Mouse (Mus musculus): ENCODE measurements around the gene Cd274.

The Cd274 gene

DNA sequence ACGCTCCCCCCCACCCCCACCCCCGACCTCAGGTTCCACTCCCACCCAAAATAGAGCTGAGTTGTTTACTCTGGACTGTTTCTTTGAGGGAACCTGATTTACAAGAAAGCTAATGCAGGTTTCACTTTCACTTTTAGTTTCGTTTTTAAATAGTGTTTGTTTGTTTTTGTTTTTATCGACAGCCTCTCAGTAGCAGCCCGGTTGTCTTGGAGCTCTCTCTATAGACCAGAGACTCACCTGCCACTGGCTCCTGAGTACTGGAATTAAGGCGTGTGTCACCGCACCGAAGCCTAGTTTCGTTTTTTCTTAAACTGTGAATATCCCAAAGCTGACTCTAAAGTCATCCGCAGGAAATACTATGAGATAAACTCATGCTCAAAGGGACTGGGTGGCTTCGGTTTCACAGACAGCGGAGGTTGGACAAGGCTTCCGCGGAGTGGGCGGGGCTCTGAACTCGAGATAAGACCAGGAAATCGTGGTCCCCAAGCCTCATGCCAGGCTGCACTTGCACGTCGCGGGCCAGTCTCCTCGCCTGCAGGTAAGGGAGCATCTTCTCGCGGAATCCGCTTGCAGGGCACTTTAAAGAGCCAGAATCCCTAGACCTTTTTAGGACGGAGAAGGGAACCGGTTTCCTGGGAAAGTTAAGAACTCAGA lies at the start of gene Cd274, which contains the start of gene Plgrkt:
Gene Cd274, plus strand, starts transcription at position 487 of the 654 bp plus-strand sequence.
Gene Plgrkt, minus strand, starts transcription at position 422 of the 654 bp plus-strand sequence.
- peak; percentile 88 for DNase-seq

DNA sequence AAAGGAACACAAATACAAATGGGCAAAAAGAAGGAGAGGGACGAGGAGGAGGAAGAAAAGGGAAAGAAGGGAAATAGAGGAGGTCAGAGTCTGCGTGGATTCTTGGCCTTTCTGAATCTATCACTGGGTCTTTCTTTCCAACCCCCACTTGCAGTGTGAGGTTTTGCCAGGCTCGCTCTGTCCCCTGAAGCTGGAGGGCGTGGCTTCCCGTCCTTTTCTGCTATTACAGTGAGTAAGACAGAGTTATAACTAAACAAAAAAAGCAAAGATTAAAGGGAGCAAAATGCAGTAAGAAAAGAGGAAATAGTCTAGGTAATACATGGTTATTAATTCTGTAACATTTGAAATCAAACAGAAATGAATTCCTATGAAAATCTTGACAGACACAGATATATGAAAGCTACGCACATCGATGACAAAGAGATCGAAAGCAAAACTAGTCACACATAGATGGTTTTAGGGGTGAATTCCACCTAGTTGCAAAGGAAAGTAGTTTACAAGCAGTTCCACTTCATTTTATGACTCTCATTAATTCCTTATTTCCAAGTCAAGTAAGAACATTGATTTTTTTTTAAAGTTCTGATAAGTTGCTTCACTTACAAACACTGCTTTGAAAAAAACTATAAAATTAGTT lies 43.7 kb upstream of the Cd274 start:
- no peak for DNase-seq

DNA sequence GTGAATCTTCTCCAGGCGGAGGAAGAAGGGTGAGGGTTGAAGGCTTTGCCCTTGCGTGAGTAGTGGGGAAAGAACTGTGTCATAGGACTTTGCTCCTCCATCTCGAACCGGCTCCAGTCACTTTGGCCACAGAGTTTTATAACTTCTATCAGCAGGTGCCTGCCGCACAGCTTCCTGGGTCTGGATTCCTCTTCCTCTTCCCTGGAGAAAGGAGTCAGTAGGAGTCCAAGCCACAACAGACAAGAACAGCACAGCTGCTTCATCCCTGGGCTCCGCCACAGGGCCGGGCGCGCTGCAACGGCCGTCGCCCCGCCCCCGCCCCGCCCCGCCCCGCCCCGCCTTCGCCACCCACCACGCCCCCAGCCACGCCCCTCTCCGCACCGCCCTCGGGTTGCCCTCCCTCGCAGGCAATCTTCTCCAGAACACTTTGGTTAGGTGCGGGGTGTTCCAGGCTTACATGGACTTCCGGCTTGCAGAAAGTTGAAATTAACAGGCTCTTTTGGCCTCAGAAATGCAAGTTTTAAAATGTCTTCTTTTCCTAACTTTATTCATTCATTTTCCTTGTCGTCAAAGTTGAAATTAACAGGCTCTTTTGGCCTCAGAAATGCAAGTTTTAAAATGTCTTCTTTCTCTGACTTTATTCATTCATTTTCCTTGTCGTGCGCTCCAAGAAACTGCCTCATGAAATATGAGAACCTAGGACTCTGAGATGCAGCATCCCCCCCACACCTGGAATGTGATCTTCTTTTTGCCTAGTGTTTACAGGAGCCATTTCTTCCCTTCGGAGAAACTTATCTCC lies 42.0 kb upstream of the Cd274 start, which contains the start of gene Insl6:
Gene Insl6, minus strand, starts transcription at position 304 of the 799 bp plus-strand sequence.
- DNase-seq = peak; percentile 80

DNA sequence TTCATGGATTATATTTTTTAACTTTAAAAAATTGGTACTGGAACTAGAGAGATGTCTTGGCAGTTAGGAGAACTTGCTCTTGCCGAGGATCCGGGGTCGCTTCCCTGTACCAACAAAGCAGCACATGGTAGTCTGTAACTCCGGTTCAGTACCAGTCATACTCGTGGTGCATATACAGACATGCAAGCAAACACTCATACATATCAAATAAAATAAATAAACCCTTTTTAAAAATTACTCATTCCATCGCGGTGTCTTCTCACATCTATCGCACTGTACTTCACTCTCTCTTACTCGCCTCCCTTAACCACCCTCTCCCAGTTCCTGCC lies 41.4 kb upstream of the Cd274 start:
- DNase-seq = no peak

DNA sequence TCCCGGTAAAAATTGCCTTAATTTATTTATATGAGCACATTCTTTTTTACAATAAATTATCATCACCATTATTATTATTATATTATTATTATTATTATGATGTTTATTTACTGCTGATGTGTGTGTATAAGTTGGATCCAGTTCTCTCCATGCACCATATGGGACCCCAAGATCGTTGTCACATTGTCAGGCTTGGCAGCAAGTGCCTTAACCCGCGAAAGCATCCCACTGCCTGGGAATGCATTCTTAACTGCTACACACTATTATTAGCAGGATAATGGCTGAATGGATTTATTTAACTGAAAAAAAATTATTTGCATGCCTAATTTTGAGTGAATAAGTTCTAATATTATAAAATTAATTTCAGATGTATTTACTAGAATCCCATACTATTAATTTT lies 40.9 kb upstream of the Cd274 start:
- DNase-seq = no peak

DNA sequence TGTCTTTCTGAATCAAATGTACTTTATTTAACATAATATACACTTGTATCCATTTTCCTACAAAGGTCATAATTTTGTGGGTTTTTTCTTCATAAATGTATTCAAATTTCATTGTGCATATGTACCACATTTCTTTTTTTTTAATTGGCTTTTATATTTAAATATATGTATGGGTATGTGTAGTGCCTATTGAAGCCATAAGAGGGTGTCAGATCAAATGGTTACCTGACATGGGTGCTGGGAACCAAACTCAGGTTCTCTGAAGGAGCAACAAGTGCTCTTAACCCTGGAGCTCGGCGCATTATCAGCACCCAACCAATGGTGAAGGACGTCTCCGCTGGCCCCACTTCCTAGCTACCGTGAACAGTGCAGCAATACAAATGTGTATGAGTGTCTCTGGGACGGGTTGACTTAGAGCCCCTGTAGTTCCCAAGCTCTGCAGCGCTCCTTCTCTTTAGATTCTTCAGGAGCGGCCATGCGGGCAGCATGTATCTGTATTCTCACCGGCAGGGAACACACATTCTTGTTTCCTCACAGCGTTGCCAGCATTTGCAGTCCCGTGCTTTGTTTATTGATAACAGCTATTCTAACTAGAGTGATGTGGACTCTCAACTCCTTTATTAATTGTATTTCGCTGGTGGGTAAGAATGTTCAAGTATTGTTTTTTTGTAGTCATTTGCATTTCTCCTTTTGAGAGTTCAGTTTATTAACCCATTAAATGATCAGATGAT lies 40.3 kb upstream of the Cd274 start:
- DNase-seq = no peak

DNA sequence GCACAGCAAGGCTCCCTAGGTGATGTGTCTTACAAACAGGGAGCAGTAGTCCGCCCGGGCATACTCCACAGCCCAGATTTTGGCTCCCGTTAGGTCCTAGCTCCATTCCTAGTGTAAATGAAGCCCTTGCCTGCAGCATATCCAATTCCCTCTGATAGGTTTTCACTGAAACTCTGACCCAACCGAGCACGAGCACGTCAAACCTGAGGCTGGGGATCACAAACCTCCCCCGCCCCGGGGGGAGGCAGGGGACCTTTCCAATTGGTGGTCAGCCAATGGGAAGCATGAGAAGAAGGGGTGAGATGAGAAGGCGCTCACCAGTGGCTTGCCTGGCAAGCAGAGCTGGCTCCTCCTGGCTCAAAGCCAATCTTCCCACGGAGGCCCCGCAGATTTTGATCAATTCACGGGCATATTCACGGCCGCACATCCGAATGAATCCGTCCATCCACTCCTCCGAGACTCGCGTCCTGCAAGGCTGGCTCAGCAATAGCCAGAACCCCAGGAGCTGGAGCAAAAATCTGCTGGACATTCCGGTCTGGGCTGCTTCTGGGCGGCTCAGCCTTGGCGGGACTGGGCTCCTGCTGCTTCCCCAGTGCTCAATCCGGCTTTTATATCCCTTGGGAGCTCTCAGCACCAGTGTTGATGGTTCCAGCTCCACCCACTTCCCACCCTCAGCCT lies 33.0 kb upstream of the Cd274 start, which contains the start of gene Rln1:
Gene Rln1, minus strand, starts transcription at position 603 of the 678 bp plus-strand sequence.
- peak; percentile 48 for DNase-seq

DNA sequence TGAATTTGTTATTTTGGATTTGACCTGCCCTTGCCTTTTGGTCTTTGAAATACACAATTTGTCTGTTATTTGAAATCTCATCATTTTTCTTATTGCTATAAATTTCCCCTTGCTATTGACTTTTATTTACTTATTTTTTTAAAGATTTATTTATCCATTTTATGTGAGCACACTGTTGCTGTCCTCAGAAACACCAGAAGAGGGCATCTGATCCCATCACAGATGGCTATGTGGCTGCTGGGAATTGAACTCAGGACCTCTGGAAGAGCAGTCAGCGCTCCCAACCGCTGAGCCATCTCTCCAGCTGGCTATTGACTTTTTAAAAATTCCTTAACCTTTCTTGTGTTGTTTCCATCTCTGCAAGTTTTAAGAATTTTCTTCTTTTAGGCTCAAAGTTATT lies 30.6 kb upstream of the Cd274 start:
- no peak for DNase-seq

DNA sequence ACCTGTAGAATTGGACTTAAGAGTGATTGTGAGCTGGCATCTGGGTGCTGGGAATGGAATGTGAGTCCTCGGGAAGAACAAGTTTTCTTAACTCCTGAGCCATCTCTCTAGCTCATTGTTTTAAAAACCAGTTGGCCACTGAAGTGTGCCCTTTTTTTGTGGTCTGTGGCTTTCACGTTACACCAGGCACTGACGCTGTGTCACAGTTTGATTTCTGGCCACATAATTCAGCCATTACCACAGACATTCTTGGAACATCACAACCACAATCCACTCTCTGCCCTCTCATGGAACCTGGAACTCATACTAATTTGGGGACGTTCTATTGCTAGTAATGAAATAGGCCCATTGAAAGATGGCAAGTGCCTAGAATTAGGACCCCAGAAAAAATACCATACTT lies 26.2 kb upstream of the Cd274 start:
- no peak for DNase-seq

DNA sequence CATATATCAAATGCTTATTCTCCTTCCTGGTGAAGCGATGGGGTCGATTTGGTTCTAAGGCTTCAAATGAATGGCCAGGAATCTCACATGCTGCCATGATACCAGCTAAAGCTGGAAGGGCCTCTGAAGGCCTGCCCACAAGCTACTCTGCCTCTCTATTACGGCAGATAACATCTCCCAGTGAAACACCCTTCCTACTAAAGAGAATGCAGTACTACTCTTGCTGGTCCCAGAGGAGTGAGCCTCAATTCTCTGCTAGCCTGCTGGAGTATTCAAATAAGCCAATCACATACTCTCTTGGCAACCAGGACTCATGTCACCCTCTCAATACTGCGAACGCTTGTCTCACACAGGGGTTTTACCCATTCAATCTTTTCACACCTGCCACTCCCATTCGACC lies 25.0 kb upstream of the Cd274 start:
- no peak for DNase-seq

DNA sequence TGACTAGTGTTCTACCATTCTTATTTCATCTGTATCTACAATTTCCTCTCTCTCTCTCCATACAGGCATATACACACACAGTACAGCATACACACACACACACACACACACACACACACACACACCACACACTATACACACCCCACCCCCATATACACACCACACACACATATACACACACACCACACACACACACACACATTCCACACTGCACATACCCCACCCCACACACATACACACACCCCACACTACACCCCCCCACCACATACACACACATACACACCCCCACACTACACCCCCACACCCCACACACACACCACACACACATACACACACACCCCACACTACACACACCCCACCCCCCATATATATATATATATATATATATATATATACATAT lies 22.4 kb upstream of the Cd274 start:
- DNase-seq = no peak

DNA sequence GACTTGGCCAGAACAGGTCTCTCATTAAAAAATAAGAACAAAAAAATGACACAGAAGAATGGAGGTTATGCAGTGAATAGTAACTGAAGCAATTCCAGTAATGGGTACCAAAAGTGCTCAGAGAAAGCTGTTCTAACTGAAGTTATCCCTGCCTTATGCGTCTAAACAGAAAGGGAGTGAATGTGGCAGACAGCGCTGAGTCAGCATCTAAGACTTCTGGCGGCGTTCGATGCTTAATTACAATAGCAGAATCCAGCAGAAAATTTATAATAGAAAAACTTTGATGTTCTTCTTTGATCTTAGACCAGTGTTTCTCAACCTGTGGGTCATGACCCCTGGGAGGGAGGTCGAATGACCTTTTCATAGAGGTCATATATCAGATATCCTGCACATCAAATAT lies 21.6 kb upstream of the Cd274 start:
- DNase-seq = no peak

DNA sequence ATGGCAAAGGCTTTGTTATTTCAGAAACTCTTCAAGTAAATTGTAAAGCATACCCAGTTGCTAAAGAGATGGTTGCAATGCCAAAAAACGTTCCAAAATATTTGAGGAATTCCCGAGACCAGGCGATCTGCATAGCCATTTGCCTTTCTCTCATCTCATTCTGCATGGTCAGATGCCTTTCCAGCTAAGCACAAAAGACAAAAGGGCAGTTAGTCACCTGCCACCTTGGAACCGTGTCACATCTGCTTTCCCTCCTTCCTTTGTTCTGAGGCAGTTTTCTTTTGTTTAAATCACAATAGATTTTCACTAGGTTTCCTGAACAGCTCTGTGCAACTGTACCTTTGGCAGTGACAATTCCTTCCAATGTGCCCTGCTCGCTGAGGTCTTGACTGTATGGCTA lies 16.3 kb upstream of the Cd274 start:
- DNase-seq = no peak

DNA sequence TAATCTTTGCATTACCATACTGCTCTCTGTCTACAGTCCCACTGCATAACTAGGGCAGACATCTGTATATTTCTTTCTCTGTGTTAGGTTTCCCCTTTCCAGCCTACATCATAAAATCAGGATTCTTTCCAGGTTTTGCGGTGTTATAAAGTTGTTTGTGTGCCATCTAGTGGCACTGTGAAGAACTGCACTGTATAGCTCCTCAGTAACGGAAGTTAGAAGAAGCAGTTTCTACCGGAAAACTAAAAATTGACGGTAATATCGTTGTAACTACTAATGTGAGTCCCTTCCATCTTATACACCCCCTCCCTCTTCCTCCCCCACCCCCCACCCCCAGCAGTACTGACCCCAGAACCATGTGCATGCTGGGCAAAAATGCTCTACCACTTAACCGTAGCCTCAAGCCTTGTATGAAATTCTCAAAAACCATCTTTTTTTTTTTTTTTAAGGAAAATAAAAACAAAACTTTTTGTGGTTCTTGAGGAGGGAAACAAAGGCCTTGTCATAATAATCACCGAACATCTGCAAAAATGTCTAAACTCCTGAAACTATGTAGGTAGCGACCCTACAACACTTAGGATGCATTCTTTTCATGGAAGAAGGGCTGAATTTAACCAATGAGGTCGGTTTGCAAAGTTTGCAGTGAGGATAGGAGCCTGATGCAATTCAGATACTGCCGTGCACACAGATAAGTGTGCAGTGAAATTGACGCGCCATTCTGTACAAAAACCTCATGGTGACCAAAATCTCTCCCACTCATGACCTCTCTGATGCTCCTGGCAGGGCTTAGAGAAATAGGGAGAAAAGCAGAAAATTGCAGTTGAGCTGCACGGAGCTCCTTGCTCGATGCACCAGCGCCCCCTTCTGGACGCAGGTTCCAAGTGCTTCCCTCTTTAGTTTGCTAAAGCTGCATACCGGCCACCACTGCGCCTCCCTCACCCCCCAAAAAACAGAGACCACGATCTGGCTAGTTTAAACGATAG lies 12.1 kb upstream of the Cd274 start:
- peak; percentile 90 for DNase-seq

DNA sequence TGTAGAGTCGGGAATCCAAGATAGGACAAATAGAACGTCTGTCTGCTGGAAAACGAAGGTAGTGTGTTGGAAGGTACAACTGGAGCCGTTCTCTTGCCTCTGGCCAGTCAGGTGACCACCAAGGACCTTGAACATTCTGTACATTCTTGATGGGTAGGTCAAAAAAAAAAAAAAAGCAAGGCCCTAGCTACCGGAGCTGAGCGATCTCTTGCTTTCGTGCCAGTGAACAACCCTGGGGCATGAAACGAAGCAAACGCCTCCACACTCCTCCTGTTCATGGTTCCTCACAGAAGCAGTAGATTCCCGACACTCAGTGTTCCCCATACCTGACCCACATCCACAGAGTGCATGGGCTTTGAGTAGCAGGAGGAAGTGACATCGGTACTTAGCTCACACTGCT lies 11.0 kb upstream of the Cd274 start:
- peak; percentile 49 for DNase-seq

DNA sequence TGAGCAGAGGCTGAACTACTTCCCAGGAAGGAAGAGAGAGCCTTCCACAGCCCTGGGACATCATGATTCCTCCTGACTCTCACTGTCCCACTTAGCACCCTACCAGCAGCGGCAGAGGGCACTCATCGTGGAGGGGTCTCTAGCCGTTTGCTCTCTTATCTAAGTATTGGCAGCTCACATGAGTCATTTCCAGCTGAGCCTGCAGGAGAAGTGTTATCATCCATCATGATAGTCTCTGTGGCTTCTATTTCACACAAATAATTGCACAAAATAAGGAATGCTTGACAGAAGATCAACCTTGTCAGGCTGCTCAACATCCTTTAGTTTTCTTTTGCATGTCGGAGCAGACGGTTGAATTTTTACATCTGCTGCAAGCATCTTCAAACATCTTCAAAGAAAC lies 7.0 kb upstream of the Cd274 start:
- DNase-seq = no peak

DNA sequence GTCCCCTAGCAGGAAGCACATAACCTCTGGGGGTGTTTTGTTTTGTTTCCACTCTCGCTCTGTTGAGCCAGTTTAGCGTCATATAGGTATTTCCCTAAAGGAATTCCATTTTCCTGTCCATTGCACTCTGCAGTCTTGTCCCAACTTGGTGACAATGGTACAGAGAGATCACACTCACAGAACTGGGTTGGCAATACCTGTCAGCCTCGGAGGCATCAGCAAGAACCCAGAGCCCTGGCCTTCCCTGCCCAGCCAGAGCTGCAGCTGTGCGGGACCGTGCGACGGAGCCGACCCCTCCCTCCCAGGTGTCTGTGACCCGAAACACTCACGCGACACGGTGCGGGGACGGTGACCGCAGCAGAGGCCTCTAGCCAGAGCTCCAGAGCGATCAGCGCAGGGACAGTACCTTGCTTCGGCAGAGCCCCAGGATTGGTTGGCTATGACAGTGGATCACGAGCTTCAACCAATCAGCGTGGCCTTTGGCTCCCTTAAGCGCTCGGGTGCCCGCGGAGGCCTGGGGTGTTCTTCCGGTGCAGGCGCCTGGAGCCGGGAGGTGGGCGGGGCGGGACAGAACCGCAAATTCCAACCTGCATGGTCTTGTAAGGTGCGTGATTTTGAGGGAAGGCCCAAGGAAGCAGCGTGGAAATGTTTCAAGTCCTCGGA lies 5.7 kb upstream of the Cd274 start:
- DNase-seq = peak; percentile 94

DNA sequence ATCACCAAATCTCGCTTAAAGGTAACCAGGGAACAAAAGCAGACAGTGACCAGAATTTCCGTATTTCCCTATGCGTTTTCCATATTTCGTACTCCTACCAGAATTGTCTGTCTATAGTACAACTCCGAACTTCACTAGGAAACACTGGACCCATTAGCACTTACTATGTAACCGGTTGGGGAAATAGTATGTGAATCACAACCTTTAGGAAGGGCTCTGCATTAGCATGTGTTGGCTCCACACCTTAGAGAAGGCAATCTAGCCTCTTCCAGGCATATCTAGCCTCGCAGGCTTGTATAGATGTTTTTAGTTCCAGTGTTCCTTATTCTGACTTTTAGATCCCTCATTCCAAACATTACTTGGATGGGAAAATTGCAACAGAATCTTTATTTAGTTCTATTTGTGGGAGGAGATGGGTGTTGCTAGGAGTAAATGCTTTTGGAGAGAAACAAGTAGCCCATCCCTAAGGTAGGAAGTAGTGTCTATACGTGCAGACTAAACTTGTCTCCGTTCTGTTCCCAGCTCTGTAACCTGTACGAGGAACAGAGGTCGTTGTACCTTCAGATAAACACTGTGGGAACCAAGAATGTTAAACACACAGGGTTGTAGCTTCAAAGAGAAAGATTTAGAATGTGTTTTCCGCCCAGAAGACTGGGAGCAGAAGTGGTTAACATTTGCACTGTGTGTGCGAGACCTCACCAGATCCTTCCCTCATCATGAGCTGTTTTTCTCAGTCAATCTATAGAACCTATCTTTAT lies 4.9 kb upstream of the Cd274 start:
- no peak for DNase-seq

DNA sequence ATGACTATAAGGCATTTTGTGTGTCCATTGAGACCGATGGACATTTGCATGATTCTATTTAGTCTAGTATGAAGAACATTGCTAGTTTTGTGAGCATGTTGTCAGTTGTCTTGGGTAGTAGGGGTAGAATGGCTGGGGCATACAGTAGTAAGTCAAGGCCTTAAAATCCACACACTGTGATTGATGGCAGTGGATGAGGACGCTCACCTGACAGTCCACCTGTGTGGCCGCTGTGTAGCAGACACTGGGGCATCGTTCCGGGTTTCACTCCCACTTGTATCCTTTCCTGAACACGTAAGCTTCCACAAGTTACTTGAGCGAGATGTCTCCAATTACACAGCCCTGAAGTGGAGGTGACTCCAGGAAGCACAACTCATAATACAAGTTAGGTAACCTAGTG lies 3.7 kb upstream of the Cd274 start:
- no peak for DNase-seq

DNA sequence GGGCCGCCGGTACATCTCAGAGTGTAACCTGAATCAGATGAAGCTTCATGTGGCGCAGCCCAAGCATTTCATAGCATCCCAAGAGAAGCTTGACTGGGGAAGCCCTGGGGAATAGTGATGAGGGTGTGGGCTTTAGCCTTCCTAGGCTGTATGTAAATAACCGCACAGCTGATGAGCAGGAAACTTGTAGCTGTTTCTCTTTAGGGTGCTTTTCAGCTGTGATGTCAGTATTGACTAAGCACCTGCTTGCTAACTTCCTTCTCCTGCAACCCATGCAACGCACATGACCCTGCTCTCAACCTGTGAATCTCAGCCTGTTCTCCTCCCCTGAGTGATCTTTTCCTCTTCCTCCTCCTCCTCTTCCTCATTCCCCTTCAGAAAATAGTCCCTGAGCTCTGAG lies 3.2 kb upstream of the Cd274 start:
- DNase-seq = no peak
